Mouse (Mus musculus) spleen, postnatal 0 days (tissue): ENCODE results near the gene Smc6. TPM values are rescaled to one million over a fixed set of nuclear protein-coding genes. Genes with fewer than 3 reads are reported as not detected.

ENCODE experiments used
- polyA plus RNA-seq: library from polyadenylated mRNA; unstranded; fragments of >200 nt; fragmentation: Nextera tagmentation; extraction: Ambion mirVana; gene quantifications from 2 replicates; pipeline ENCODE4 v1.2.1, GENCODE M21; 2015

Smc6 gene
- polyA plus RNA-seq = 135 and 147 TPM in 2 replicates

GRCm38 (mm10) chr12:11265382-11266281, at the start of gene Smc6, which contains the start of gene Gen1:
Gene Smc6 (plus strand): TSS chr12:11265886.
Gene Gen1 (minus strand): TSS chr12:11265801.

Other genes starting within 250 kb of the Smc6 start
- 2.2 and 2.8 TPM in 2 replicates for gene Kcns3, start 114.8 kb upstream of the Smc6 start, polyA plus RNA-seq
- gene Msgn1, start 56.9 kb upstream of the Smc6 start, polyA plus RNA-seq = not detected in 2 replicates
- gene Gen1, start 85 bp upstream of the Smc6 start, polyA plus RNA-seq = 8.0 and 10.3 TPM in 2 replicates
- not detected in 2 replicates for gene Vsnl1, start 170.7 kb downstream of the Smc6 start, polyA plus RNA-seq
- 0.07 TPM in 1 of 2 replicates, not detected in the other for gene Rad51ap2, start 190.2 kb downstream of the Smc6 start, polyA plus RNA-seq